Mouse (Mus musculus): ENCODE measurements at regions not wholly inside any gene's neighbourhood (a gene's known extent, or its start where the extent isn't known, plus 50 kb on each side); places are given as distances from the start of the nearest gene placed in this dataset.

GRCm38 (mm10) chr9:43987957-43988356 lies 55.2 kb upstream of the Thy1 start:
- Histone ChIP-seq H3K27me3 (ENCODE audit: control insufficient read depth, insufficient read depth, low read length) (no peaks in the 10 kb centered on the region), H3K9me3 (ENCODE audit: control insufficient read depth, low read length) (no peaks in the 10 kb centered on the region), H3K4me1 (replicated peaks; ENCODE audit: control insufficient read depth, insufficient read depth, low read length) (peaks cover 2% of the 10 kb centered on the region; the same call in 1 of the 2 replicates), H3K4me3 (ENCODE audit: low read depth, low read length) (no peak overlapping the region), H3K36me3 (ENCODE audit: control insufficient read depth, insufficient read depth, low read length) (no peaks in the 10 kb centered on the region), H3K27ac (ENCODE audit: low read depth, low read length) (no peak overlapping the region), H3K4me2 (ENCODE audit: low read depth, low read length, severe bottlenecking) (no peak overlapping the region), H3K9ac (ENCODE audit: low read length) (no peak overlapping the region)
- WGBS: 86% methylated on average over 6 of the region's 6 CpGs
- ATAC-seq (replicated peaks; ENCODE audit: low FRiP score) (no peak), DNase-seq (ENCODE audit: low spot score) (no peak)

GRCm38 (mm10) chr9:43988981-43989860 lies 54.0 kb upstream of the Thy1 start:
- Histone ChIP-seq H3K36me3 (ENCODE audit: control insufficient read depth, insufficient read depth, low read length) (no peaks in the 10 kb centered on the region), H3K4me3 (ENCODE audit: low read depth, low read length) (no peak overlapping the region), H3K9me3 (ENCODE audit: control insufficient read depth, low read length) (no peaks in the 10 kb centered on the region), H3K4me2 (ENCODE audit: low read depth, low read length, severe bottlenecking) (no peak overlapping the region), H3K4me1 (replicated peaks; ENCODE audit: control insufficient read depth, insufficient read depth, low read length) (peaks cover 5% of the 10 kb centered on the region; the same call in 1 of the 2 replicates), H3K9ac (ENCODE audit: low read length) (no peak overlapping the region), H3K27me3 (ENCODE audit: control insufficient read depth, insufficient read depth, low read length) (no peaks in the 10 kb centered on the region), H3K27ac (ENCODE audit: low read depth, low read length) (no peak overlapping the region)
- no peak for ATAC-seq (replicated peaks; ENCODE audit: low FRiP score)
- WGBS: 49% methylated on average over 13 of the region's 13 CpGs
- no peak for DNase-seq (ENCODE audit: low spot score)

- H3K4me3 ChIP-seq (ENCODE audit: low read depth, low read length): no peak overlapping the region
- H3K36me3 ChIP-seq (ENCODE audit: control insufficient read depth, insufficient read depth, low read length): no peaks in the 10 kb centered on the region
- H3K4me2 ChIP-seq (ENCODE audit: low read depth, low read length, severe bottlenecking): no peak overlapping the region
- H3K9me3 ChIP-seq (ENCODE audit: control insufficient read depth, low read length): no peaks in the 10 kb centered on the region
- DNase-seq (ENCODE audit: low spot score) (no peak), ATAC-seq (replicated peaks; ENCODE audit: low FRiP score) (no peak)
- 84% methylated on average over 11 of the region's 11 CpGs for WGBS
- no peaks in the 10 kb centered on the region for H3K27me3 ChIP-seq (ENCODE audit: control insufficient read depth, insufficient read depth, low read length)
- no peak overlapping the region for H3K27ac ChIP-seq (ENCODE audit: low read depth, low read length)
- H3K4me1 ChIP-seq (replicated peaks; ENCODE audit: control insufficient read depth, insufficient read depth, low read length): peaks cover 5% of the 10 kb centered on the region; the same call in 1 of the 2 replicates
- no peak overlapping the region for H3K9ac ChIP-seq (ENCODE audit: low read length)
Measured at GRCm38 (mm10) chr9:43990124-43990523, 53.1 kb upstream of the Thy1 start.

- Histone ChIP-seq H3K4me2 (ENCODE audit: low read depth, low read length, severe bottlenecking) (no peak overlapping the region), H3K4me3 (ENCODE audit: low read depth, low read length) (no peak overlapping the region), H3K27ac (ENCODE audit: low read depth, low read length) (no peak overlapping the region), H3K36me3 (ENCODE audit: control insufficient read depth, insufficient read depth, low read length) (no peaks in the 10 kb centered on the region), H3K4me1 (replicated peaks; ENCODE audit: control insufficient read depth, insufficient read depth, low read length) (peaks cover 5% of the 10 kb centered on the region; the same call in 1 of the 2 replicates), H3K9ac (ENCODE audit: low read length) (no peak overlapping the region), H3K9me3 (ENCODE audit: control insufficient read depth, low read length) (no peaks in the 10 kb centered on the region), H3K27me3 (ENCODE audit: control insufficient read depth, insufficient read depth, low read length) (no peaks in the 10 kb centered on the region)
- no peak for ATAC-seq (replicated peaks; ENCODE audit: low FRiP score)
- WGBS: 36% methylated on average over 9 of the region's 9 CpGs
- DNase-seq (ENCODE audit: low spot score): no peak
Measured at GRCm38 (mm10) chr9:43993221-43993976, 49.8 kb upstream of the Thy1 start.

Data from forebrain, embryonic 11.5 days (tissue).